7 mouse cellular contexts compared by ENCODE assay signal in the genomic region with DNA sequence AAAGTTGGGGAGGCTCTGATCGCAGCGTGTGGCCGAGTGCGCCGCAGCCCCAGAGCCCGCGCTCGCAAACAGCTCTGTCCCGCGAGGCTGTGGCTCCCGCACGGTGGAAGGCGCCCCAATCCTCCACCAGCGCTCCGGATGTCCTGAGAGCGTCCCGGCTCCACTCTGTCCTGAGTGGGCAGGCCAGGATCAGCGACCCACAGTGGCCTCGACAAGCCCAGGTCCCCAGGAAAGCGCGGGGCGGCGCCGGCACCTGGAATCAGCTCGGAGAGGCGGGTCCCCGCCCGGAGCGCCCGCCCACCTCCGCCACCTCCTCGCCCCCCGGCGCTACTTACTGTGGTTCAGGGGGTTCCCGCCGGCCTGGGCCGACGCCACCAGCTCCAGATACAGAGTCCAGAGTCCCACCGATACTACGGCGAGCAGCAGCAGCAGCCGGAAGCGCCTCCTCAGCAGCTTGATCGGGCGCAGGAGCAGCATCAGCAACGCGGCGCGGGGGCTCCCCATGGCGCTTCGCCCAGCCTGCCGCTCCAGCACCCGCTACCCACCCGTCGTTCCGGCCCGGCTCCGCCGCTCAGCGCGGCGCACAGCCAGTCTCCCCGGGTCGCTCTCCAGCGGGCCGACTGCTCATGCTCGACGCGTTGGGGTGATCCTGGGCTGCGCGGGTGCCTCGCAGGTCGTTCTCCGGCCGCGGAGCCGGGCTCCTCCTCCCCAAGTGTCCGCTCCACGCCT. TPM values are rescaled to one million over a fixed set of nuclear protein-coding genes. Genes with fewer than 3 reads are reported as not detected.
DNase-seq lines count a peak whose midpoint lies in the region; ATAC-seq lines count a peak whose summit lies in the region.

A gene (plus strand): TSS at position 309 of the 729 bp plus-strand sequence.
A gene (minus strand): TSS at position 504 of the 729 bp plus-strand sequence.

- DNase-seq in CD8-positive naive resting alpha-beta T cell, adult 2 months (ENCODE audit: low read depth in 2 of 2, low spot score in 2 of 2), result peak; percentile 31 to 41
- peak; percentile 47 to 70 for DNase-seq in left cerebral cortex, adult 18-20 months (ENCODE audit: low spot score in 2 of 2)
- peak; percentile 4 for DNase-seq in lung, postnatal 36 days
- peak; percentile 30 to 40 for DNase-seq in right cerebral cortex, postnatal 36 days (ENCODE audit: low spot score in 2 of 2)

- H3K4me3 ChIP-seq in embryonic facial prominence, embryonic 15.5 days (replicated peaks), result peak within 1 kb of the TSS; percentile 68
- peak within 1 kb of the TSS; percentile 81 for H3K4me3 ChIP-seq in hindbrain, embryonic 16.5 days (ENCODE audit: low read length)

- H3K4me2 ChIP-seq in embryonic facial prominence, embryonic 15.5 days (replicated peaks), result peak within 1 kb of the TSS; percentile 98
- peak within 1 kb of the TSS; percentile 100 for H3K4me2 ChIP-seq in hindbrain, embryonic 16.5 days (ENCODE audit: low read length)

- H3K4me1 ChIP-seq in embryonic facial prominence, embryonic 15.5 days, result peaks cover 8% of the 10 kb centered on the region
- peaks cover 4% of the 10 kb centered on the region for H3K4me1 ChIP-seq in hindbrain, embryonic 16.5 days (ENCODE audit: control insufficient read depth, insufficient read depth, low read depth, low read length)

- H3K9ac ChIP-seq in embryonic facial prominence, embryonic 15.5 days, result peak within 1 kb of the TSS; percentile 55
- H3K9ac ChIP-seq in hindbrain, embryonic 16.5 days (ENCODE audit: low read depth, low read length), result peak within 1 kb of the TSS; percentile 73

- H3K36me3 ChIP-seq in embryonic facial prominence, embryonic 15.5 days, result no peaks in the 10 kb centered on the region
- H3K36me3 ChIP-seq in hindbrain, embryonic 16.5 days (ENCODE audit: control insufficient read depth, insufficient read depth, low read length), result no peaks in the 10 kb centered on the region

- H3K27ac ChIP-seq in embryonic facial prominence, embryonic 15.5 days (replicated peaks), result peak within 1 kb of the TSS; percentile 48
- no peak within 1 kb of the TSS for H3K27ac ChIP-seq in hindbrain, embryonic 16.5 days (ENCODE audit: low read depth, low read length)

- no peaks in the 10 kb centered on the region for H3K9me3 ChIP-seq in embryonic facial prominence, embryonic 15.5 days (replicated peaks)
- no peaks in the 10 kb centered on the region for H3K9me3 ChIP-seq in hindbrain, embryonic 16.5 days (ENCODE audit: control insufficient read depth, low read length)

- peak; percentile 61 for ATAC-seq in activated CD4-positive, CD25-positive, alpha-beta regulatory T cell, adult 4 months
- ATAC-seq in embryonic facial prominence, embryonic 15.5 days (ENCODE audit: insufficient number of reproducible peaks, low FRiP score, low TSS enrichment, low read depth), result peak; percentile 58
- ATAC-seq in hindbrain, embryonic 16.5 days, result peak; percentile 84

- 0 out of 2 replicates have a peak, but pooled peaks cover 8% of the 10 kb centered on the region for H3K27me3 ChIP-seq in embryonic facial prominence, embryonic 15.5 days
- H3K27me3 ChIP-seq in hindbrain, embryonic 16.5 days (replicated peaks; ENCODE audit: control insufficient read depth, insufficient read depth, low read length), result peaks cover 12% of the 10 kb centered on the region

- WGBS in embryonic facial prominence, embryonic 15.5 days, result under 1% methylated on average over 79 of the region's 79 CpGs
- WGBS in hindbrain, embryonic 16.5 days, result under 1% methylated on average over 69 of the region's 79 CpGs

RNA-seq across cellular contexts. Expression of the first gene that starts in this region (rescaled TPM):
- not detected for polyA plus RNA-seq in activated CD4-positive, CD25-positive, alpha-beta regulatory T cell, adult 4 months (2017; shearing (Covaris generic))
- 1.1 and 1.5 TPM in 2 replicates for polyA plus RNA-seq in embryonic facial prominence, embryonic 15.5 days (2015; fragmentation: Nextera tagmentation; extraction: Ambion mirVana)
- polyA plus RNA-seq in hindbrain, embryonic 16.5 days (2015; fragmentation: Nextera tagmentation; extraction: Ambion mirVana), result 0.14 TPM in 1 of 2 replicates, not detected in the other
- not detected for total RNA-seq in left cerebral cortex, adult 18-20 months (2021)

RNA-seq across cellular contexts. Expression of the second gene that starts in this region (rescaled TPM):
- under 1 TPM in 1 of 2 experiments, not detected in 1; 0.13 TPM for polyA plus RNA-seq in activated CD4-positive, CD25-positive, alpha-beta regulatory T cell, adult 4 months (2017; shearing (Covaris generic))
- 2.5 and 2.9 TPM in 2 replicates for polyA plus RNA-seq in embryonic facial prominence, embryonic 15.5 days (2015; fragmentation: Nextera tagmentation; extraction: Ambion mirVana)
- 0.20 and 0.24 TPM in 2 replicates for polyA plus RNA-seq in hindbrain, embryonic 16.5 days (2015; fragmentation: Nextera tagmentation; extraction: Ambion mirVana)
- 1 to 10 TPM; 1.1 to 1.2 TPM for total RNA-seq in left cerebral cortex, adult 18-20 months (2021)

Comparison
In these comparisons a context has a peak if more than half of its experiments do, and no peak if none do; other contexts are left out.
1. Peak in ATAC-seq in activated CD4-positive, CD25-positive, alpha-beta regulatory T cell, adult 4 months; RNA of the genes that start here not detected or under 1 TPM.
2. Peak in ATAC-seq, H3K4me3 ChIP-seq, H3K9ac ChIP-seq and H3K4me2 ChIP-seq in hindbrain, embryonic 16.5 days; RNA of the genes that start here not detected or under 1 TPM.
3. DNase-seq: peak in every context shown above with its lines; median percentile 58 in left cerebral cortex, adult 18-20 months; 36 in CD8-positive naive resting alpha-beta T cell, adult 2 months; 35 in right cerebral cortex, postnatal 36 days; 4 in lung, postnatal 36 days.